1 mouse cellular context compared by ENCODE assay signal in genomic region chr17:12745761-12746160, GRCm38 (mm10).
TF ChIP-seq lines count a peak whose summit lies in the region.

No protein-coding gene starts in this region.

TF ChIP-seq in MEL, 35 proteins besides CTCF, POLR2A, EP300 and RAD21 (continued from another document):
- TF ChIP-seq ZC3H11A (IDR thresholded peaks at IDR 0.05; ENCODE audit: low read depth, low read length) = no peak
- peak; percentile 95 for TF ChIP-seq TAL1 (IDR thresholded peaks at IDR 0.05; ENCODE audit: low read length)
- TF ChIP-seq SMC3 (IDR thresholded peaks at IDR 0.05; ENCODE audit: low read depth, low read length) = no peak
- TF ChIP-seq NRF1 (IDR thresholded peaks at IDR 0.05; ENCODE audit: insufficient read depth, low read depth, low read length, poor library complexity, severe bottlenecking) = no peak
- TF ChIP-seq CHD1 (IDR thresholded peaks at IDR 0.05; ENCODE audit: low read depth, low read length) = no peak
- TF ChIP-seq SIN3A (IDR thresholded peaks at IDR 0.05; ENCODE audit: low read length) = peak; percentile 80
